In genomic region chr10:81123500-81123899, GRCm38 (mm10) we compare ENCODE assay signal across 23 mouse cellular contexts. TPM values are rescaled to one million over a fixed set of nuclear protein-coding genes. Genes with fewer than 3 reads are reported as not detected.
DNase-seq lines count a peak whose midpoint lies in the region; TF ChIP-seq lines count a peak whose summit lies in the region.
"Had no signal": no experiment of that assay in that cellular context is flagged by ENCODE, and none has a peak within 500 bp of the region (broad histone marks: within the 10 kb centered on the region; RNA-seq: fewer than 3 reads in every experiment).

No protein-coding gene starts in this region.

- WGBS in thymus, adult 2 months, result 92% methylated on average over 11 of the region's 11 CpGs

- no peak overlapping the region for H3K27ac ChIP-seq in thymus, adult 2 months (ENCODE audit: control insufficient read depth, insufficient read depth, low read length)
- H3K27ac ChIP-seq: embryonic facial prominence, embryonic 15.5 days; forebrain, embryonic 10.5 days; forebrain, embryonic 15.5 days; heart, adult 2 months; heart, embryonic 15.5 days; hindbrain, embryonic 14.5 days had no signal

- no peaks in the 10 kb centered on the region for H3K27me3 ChIP-seq in myocyte (ENCODE audit: control insufficient read depth, insufficient read depth, insufficient read length)
- H3K27me3 ChIP-seq in thymus, adult 2 months (ENCODE audit: control insufficient read depth, insufficient read depth, low read length), result no peaks in the 10 kb centered on the region
- H3K27me3 ChIP-seq: embryonic facial prominence, embryonic 15.5 days; heart, embryonic 15.5 days had no signal

- no peak overlapping the region for H3K4me3 ChIP-seq in myocyte
- no peak overlapping the region for H3K4me3 ChIP-seq in thymus, adult 2 months (ENCODE audit: control insufficient read depth, insufficient read depth, low read length)
- H3K4me3 ChIP-seq: embryonic facial prominence, embryonic 15.5 days; erythroblast, embryonic 14.5 days; forebrain, embryonic 10.5 days; forebrain, embryonic 15.5 days; heart, adult 2 months; heart, embryonic 15.5 days had no signal

- no peak overlapping the region for H3ac ChIP-seq in myocyte (ENCODE audit: control insufficient read depth, insufficient read length)

- H3K79me2 ChIP-seq in myocyte (ENCODE audit: control insufficient read depth, insufficient read depth), result no peaks in the 10 kb centered on the region

- peak; percentile 59 for DNase-seq in adrenal gland, postnatal 25 days
- no peak for DNase-seq in adrenal gland, adult 8-10 months
- DNase-seq in left cerebral cortex, adult 18-20 months (ENCODE audit: low spot score in 2 of 2), result peak; percentile 50 to 71
- DNase-seq in left cerebral cortex, postnatal 4 days, result no peak
- DNase-seq in right cerebral cortex, adult 18-20 months, result peak; percentile 71
- DNase-seq in right cerebral cortex, postnatal 10 days (ENCODE audit: low spot score in 2 of 2), result no peak
- no peak for DNase-seq in thymus, adult 2 months
- DNase-seq: cerebellum, adult 11 months; cerebellum, adult 8-10 months; cerebellum, postnatal 14 days; embryo, embryonic 11 days; gastrocnemius, postnatal 14 days; heart, adult 2 months; heart, postnatal 14 days had no signal

- H3K4me2 ChIP-seq in myocyte (ENCODE audit: low read depth), result no peak overlapping the region
- H3K4me2 ChIP-seq: embryonic facial prominence, embryonic 15.5 days; forebrain, embryonic 15.5 days; heart, embryonic 11.5 days; heart, embryonic 15.5 days; hindbrain, embryonic 14.5 days had no signal

- intact Hi-C loops in left cerebral cortex, postnatal 4 days (cut with DNase I), result no loop called here

- no peak for TF ChIP-seq CTCF in thymus, adult 2 months (IDR thresholded peaks at IDR 0.05; ENCODE audit: borderline replicate concordance, control insufficient read depth, extremely low read depth, insufficient read depth, low read length, poor library complexity)

- H3K4me1 ChIP-seq in thymus, adult 2 months (replicated peaks; ENCODE audit: control insufficient read depth, insufficient read depth, low read length), result peaks cover 16% of the 10 kb centered on the region

- no peak for TF ChIP-seq POLR2A in myocyte (IDR thresholded peaks at IDR 0.05; ENCODE audit: insufficient read length, low read depth)
- TF ChIP-seq POLR2A in thymus, adult 2 months (IDR thresholded peaks at IDR 0.05; ENCODE audit: control insufficient read depth, extremely low read depth, insufficient read depth, low read length, poor library complexity), result no peak

- H3K36me3 ChIP-seq in myocyte (ENCODE audit: control insufficient read depth, insufficient read depth), result peaks cover 15% of the 10 kb centered on the region
- peaks cover 26% of the 10 kb centered on the region for H3K36me3 ChIP-seq in thymus, adult 2 months (ENCODE audit: control insufficient read depth, insufficient read depth, low read length)

TF ChIP-seq in myocyte, 11 proteins besides CTCF, POLR2A, EP300 and RAD21:
- TF ChIP-seq MYOD1 (IDR thresholded peaks at IDR 0.05; ENCODE audit: control insufficient read depth in 1 of 3, insufficient read length in 2 of 3, low read depth in 2 of 3) (no peak), POLR2AphosphoS2 (IDR thresholded peaks at IDR 0.05; ENCODE audit: insufficient read length, low read depth) (peak; percentile 23)

RNA-seq across cellular contexts. Expression of gene Zbtb7a, which starts 11.5 kb away (rescaled TPM):
- total RNA-seq in adrenal gland, postnatal 25 days (2021), result 72.8 and 96.8 TPM in 2 replicates
- total RNA-seq in adrenal gland, adult 8-10 months (2022), result 10 to 100 TPM; 86.5 to 94.0 (median 92.3) TPM
- 100 to 1,000 TPM; 135 to 137 TPM for total RNA-seq in left cerebral cortex, adult 18-20 months (2021)
- 10 to 100 TPM; 23.3 to 24.7 TPM for total RNA-seq in left cerebral cortex, postnatal 4 days (2021)
- polyA plus RNA-seq in myocyte (2012; fragmentation: generic; extraction: Trizol), result 26.1 TPM
- polyA plus RNA-seq in thymus, adult 2 months (2012; rRNA removed), result 66.0 and 87.5 TPM in 2 replicates

RNA-seq across cellular contexts. Expression of gene Map2k2, which starts 17.8 kb away (rescaled TPM):
- total RNA-seq in adrenal gland, postnatal 25 days (2021), result 182 and 184 TPM in 2 replicates
- 100 to 1,000 TPM; 169 to 227 (median 204) TPM for total RNA-seq in adrenal gland, adult 8-10 months (2022)
- total RNA-seq in left cerebral cortex, adult 18-20 months (2021), result 100 to 1,000 TPM; 133 to 137 TPM
- total RNA-seq in left cerebral cortex, postnatal 4 days (2021), result 100 to 1,000 TPM; 153 to 167 TPM
- 126 TPM for polyA plus RNA-seq in myocyte (2012; fragmentation: generic; extraction: Trizol)
- polyA plus RNA-seq in thymus, adult 2 months (2012; rRNA removed), result 214 and 285 TPM in 2 replicates

RNA-seq across cellular contexts. Expression of gene Creb3l3, which starts 24.8 kb away (rescaled TPM):
- total RNA-seq in adrenal gland, postnatal 25 days (2021), result 1.6 and 2.7 TPM in 2 replicates
- 1 to 10 TPM in 2 of 4 experiments, under 1 TPM in 2; 0.35 to 2.7 (median 1.3) TPM for total RNA-seq in adrenal gland, adult 8-10 months (2022)
- under 1 TPM; 0.35 to 0.67 TPM for total RNA-seq in left cerebral cortex, adult 18-20 months (2021)
- total RNA-seq in left cerebral cortex, postnatal 4 days (2021), result under 1 TPM; 0.22 to 0.60 TPM
- 0.14 TPM for polyA plus RNA-seq in myocyte (2012; fragmentation: generic; extraction: Trizol)
- polyA plus RNA-seq in thymus, adult 2 months (2012; rRNA removed), result 0.39 and 1.0 TPM in 2 replicates
- total RNA-seq: hematopoietic stem cell, adult 5-6 weeks had no signal

RNA-seq across cellular contexts. Expression of gene Pias4, which starts 44.2 kb away (rescaled TPM):
- total RNA-seq in adrenal gland, postnatal 25 days (2021), result 33.1 and 36.9 TPM in 2 replicates
- 10 to 100 TPM; 22.8 to 32.5 (median 30.1) TPM for total RNA-seq in adrenal gland, adult 8-10 months (2022)
- total RNA-seq in left cerebral cortex, adult 18-20 months (2021), result 10 to 100 TPM; 27.8 to 28.8 TPM
- 10 to 100 TPM; 29.6 to 30.4 TPM for total RNA-seq in left cerebral cortex, postnatal 4 days (2021)
- 43.2 TPM for polyA plus RNA-seq in myocyte (2012; fragmentation: generic; extraction: Trizol)
- polyA plus RNA-seq in thymus, adult 2 months (2012; rRNA removed), result 67.6 and 72.9 TPM in 2 replicates

RNA-seq across cellular contexts. Expression of gene Eef2, which starts 52.9 kb away (rescaled TPM):
- total RNA-seq in adrenal gland, postnatal 25 days (2021), result 1,495 and 1,572 TPM in 2 replicates
- total RNA-seq in adrenal gland, adult 8-10 months (2022), result 1,000 to 10,000 TPM; 1,447 to 1,655 (median 1,598) TPM
- total RNA-seq in left cerebral cortex, adult 18-20 months (2021), result 100 to 1,000 TPM; 899 to 919 TPM
- 1,000 to 10,000 TPM; 1,312 to 1,322 TPM for total RNA-seq in left cerebral cortex, postnatal 4 days (2021)
- polyA plus RNA-seq in myocyte (2012; fragmentation: generic; extraction: Trizol), result 3,891 TPM
- 2,100 and 2,369 TPM in 2 replicates for polyA plus RNA-seq in thymus, adult 2 months (2012; rRNA removed)

Comparison
In these comparisons a context has a peak if more than half of its experiments do, and no peak if none do; other contexts are left out.
1. DNase-seq: peak in adrenal gland, postnatal 25 days (single experiment), left cerebral cortex, adult 18-20 months (2 of 2) and right cerebral cortex, adult 18-20 months (single experiment); none in adrenal gland, adult 8-10 months (single experiment), left cerebral cortex, postnatal 4 days (single experiment), right cerebral cortex, postnatal 10 days (0 of 2) and thymus, adult 2 months (single experiment).